Mouse (Mus musculus) R1 (cell line): ENCODE results near the gene Col7a1.

Experiments
- DNase-seq: peaks from one replicate; pipeline ENCODE4 v3.0.0-alpha.2; 2018; ENCODE audit warnings: low read depth, low spot score

Gene Col7a1

GRCm38 (mm10) chr9:108985710-108986109, 32.3 kb downstream of the Col7a1 start, which contains the start of gene Ucn2:
TSS of gene Ucn2 (plus strand) at chr9:108986010.
- no peak for DNase-seq

DNA sequence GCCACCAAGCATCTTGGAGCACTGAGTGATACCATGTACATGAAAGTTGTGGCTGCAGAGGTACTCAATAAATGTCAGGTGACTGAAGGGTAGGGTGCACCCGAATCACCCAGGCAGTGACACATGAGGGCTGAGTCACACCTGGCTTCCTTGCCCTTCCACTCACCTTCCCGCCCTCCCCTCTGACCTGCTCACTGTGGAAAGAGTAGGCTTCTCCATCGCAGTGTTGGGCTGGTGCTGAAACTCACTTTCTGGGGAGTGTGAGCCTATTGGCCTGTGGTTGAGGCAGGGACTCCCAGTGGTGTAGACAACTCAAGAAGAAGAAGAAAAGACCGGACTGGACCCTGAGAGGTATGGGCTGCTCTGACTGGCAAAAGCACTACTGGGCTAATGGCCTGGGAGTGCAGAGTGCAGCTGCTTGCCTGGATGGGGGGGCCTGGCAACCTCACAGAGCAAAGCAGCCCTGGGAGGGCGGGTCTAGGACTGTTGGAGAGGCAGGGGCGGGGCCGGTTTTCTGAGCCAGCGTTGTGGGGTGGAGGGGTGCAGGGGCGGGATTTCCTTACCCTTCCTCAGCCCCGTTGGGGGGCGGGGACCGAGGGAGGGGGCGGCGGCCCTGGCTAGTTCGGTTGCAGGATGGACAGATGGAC, 34.4 kb downstream of the Col7a1 start:
- peak; percentile 58 for DNase-seq

DNA sequence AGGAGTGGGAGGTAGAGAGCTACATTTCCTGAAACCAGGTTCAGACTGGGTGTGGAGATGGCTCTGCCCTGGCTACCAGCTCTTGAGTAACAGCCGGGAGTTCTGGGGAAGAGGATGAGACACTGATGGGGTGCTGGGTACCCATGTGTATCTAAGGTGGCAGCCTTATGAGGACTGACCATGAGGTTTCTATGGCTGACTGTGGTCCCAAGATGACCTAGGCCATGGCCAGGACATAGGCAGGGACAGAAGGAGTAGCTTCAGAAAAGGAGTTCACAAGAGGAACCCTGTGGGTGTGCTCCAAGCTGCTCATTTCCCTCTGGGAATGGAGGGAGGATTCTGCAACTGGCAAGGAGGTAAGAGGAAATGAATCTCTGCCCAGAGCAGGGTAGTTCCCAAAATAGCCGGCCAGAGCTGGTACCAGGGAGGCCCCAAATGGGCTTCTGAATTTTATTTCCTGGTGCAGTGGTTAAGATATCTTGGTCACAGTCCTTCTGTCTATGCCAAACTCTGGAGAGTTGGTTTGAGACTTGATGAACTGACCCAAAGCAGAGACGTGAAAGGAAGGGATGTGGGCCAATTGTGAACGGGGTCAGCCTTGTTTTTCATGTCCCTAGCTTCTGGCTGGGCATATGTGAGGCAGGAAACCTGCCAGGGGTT, 36.5 kb downstream of the Col7a1 start:
- no peak for DNase-seq

DNA sequence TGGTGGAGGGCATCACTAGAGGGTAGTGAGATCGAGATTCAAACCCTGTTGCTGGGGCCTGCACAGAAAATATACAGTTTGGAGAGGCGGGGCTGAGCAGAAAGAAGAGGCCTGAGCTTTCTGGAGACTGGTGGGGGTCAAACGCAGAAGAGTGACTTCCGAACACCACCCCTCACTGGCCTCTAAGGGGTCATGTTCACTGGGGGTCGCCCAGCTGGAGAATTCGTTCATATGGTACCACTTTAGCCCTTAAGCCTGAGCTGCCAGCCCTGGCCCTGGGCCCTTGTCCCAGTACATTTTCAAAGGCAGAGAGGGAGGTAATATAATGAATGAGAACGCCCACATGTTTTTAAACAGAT, 37.1 kb downstream of the Col7a1 start:
- no peak for DNase-seq

GRCm38 (mm10) chr9:108991428-108992084, 38.2 kb downstream of the Col7a1 start, which contains the start of gene Pfkfb4:
TSS of gene Pfkfb4 (plus strand) at chr9:108991778.
- peak; percentile 100 for DNase-seq

GRCm38 (mm10) chr9:108992085-108992469, 38.7 kb downstream of the Col7a1 start:
- no peak for DNase-seq

DNA sequence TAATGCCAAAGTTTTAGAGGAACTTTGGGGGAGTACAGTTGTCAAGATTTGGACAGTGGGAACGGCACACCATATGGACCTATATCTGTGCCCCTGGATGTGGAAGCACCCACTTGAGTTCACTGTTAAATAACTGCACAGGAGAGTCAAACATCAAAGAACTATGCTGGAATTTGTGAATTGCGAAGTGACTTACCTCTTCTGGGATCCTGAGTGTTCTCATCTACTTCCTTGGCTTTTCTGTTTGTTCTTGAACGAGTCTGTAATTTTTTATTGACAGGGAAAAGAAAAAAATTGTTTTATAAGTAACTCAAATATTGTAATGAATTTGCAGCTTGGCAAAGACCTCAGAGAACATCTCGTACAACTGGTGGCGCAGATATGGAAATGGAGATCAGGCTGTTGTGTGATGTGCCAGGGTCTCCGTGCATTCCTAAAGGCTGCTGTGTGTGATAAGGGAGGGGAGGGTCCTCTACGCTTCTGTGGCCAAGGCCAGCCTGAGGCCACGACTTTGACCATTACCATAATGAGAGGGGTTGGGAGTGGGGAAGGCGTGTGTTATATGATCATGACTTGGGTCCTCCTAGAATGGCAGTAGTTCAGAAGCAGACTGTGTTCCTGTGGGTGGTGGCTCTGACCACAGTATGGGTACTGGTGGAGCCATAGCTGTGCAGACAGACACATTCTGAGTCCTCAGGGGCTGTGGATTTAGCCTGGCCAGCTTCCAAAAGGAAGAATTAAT, 39.4 kb downstream of the Col7a1 start:
- no peak for DNase-seq

DNA sequence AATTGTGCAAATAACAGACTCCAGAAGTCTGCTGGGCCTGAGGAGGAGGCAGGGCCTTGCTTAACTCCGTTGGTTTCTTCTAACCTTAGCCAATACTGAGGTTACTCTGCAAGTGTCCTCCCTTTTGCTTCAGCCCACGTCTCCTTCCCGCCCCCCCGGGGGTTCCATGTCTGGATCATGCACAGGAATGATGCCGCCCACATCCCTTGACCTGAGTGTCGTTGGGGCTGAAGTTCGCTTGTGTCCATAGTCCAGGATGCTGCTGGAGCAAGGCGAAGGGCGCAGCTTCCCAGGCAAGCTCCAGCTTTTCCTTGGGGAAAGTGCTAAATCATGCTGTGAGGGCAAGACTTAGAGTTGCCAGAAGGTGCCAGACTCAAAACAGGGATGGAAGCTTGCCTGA, 43.0 kb downstream of the Col7a1 start:
- DNase-seq = no peak

DNA sequence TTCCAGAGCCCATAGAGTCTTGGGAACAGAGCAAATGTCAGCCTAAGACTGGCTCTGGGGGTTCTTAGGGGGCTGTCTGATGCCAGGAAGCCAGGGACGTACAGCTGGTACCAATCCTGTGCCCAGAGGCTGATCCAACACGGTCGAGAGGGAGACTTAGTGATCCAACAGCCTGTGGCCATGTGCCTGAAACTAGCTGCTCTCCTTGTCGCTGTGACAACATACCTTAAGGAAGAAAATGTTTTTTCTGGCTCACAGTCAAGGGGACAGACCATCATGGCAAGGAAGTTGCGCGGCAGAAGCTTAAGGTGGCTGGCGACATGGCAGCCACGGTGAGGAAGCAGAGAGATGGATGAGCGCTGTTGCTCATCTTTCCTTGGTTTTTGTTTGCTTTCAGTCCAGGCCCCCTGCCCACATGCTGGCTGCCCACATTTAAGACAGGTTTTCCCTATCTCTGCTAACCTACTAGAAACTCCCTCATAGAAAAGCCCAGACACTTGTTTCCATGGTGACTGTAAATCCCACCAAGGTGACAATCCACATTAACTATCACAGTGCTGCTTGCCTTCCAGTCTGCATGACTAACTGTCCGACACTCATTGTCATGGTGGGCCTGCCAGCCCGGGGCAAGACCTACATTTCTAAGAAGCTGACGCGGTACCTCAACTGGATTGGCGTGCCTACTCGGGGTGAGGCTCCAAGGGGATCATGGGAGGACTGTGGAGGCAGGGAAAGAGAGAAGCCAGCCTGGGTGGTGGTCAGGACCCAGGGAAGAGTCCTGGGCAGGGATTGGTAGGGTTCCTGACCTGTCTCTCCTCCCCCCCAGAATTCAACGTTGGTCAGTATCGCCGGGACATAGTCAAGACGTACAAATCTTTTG, 45.1 kb downstream of the Col7a1 start:
- DNase-seq = peak; percentile 35

DNA sequence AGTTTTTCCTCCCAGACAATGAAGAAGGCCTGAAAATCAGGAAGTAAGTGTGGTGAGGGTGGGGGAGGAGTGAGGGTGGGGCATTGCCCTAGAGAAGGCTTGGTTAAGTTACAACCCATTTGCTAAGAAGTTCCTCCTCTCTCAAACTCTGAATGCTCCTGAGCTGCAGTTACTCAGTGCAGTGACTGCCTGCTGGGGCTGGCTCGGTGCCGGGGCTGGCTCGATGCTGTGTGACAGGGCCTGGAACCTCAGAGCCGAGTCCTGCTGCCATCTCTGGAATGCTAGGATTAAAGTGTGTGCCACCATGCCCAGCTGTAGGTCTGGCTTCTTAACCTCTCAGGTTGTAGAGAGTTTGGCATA, 45.8 kb downstream of the Col7a1 start:
- DNase-seq = no peak

- DNase-seq = peak; percentile 83
Observed at GRCm38 (mm10) chr9:109000726-109001125, 47.3 kb downstream of the Col7a1 start.

GRCm38 (mm10) chr9:109003201-109003600, 49.8 kb downstream of the Col7a1 start:
- DNase-seq = peak; percentile 57

DNA sequence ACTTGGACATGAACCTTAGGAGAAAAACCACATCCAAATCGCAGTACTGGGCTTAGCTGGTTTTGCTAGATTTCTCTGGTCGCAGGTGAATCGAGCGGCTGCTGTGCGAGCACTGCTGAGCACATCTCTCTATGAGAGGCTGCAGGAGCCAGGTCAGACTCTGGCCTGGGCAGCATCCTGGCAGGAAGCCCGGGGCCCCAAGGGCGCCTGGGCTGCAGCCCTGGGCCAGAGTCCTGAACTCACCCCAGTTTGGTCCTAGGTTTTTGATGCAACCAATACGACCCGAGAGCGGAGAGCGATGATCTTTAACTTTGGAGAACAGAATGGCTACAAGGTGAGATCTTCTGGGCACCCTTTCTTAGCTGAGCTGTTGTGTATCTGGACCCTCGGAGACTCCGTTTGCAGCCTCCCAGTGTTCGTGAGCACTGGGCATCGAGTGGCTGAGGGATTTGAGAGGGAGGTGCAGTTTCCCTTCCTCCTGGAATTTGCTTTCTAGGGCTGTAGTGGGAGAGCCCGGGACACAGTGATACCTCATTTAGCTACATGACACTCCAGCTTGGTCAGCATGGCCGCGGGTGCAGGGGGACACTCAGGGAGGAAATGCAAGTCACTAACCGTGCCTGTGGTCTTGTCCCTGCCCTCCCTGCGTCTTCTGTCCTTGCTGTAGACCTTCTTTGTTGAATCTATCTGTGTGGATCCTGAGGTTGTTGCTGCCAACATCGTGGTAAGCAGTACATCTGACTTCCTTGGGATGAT, 53.8 kb downstream of the Col7a1 start:
- no peak for DNase-seq

DNA sequence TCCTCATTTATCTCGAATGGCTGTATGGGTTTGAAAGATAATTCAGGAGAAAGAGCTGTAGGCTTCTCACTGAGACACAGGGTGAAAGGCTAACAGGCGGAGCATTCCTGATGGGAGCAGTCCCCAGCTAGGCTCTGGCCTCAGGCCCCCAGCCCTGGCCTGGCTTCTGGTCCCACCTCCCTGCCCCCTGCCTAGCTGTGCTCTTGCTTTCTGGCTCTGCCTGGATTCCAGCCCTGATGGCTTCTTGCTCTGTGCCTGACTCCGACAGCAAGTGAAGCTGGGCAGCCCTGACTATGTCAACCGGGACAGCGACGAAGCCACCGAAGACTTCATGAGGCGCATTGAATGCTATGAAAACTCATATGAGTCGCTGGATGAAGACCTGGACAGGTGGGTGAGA, 54.7 kb downstream of the Col7a1 start:
- no peak for DNase-seq

DNA sequence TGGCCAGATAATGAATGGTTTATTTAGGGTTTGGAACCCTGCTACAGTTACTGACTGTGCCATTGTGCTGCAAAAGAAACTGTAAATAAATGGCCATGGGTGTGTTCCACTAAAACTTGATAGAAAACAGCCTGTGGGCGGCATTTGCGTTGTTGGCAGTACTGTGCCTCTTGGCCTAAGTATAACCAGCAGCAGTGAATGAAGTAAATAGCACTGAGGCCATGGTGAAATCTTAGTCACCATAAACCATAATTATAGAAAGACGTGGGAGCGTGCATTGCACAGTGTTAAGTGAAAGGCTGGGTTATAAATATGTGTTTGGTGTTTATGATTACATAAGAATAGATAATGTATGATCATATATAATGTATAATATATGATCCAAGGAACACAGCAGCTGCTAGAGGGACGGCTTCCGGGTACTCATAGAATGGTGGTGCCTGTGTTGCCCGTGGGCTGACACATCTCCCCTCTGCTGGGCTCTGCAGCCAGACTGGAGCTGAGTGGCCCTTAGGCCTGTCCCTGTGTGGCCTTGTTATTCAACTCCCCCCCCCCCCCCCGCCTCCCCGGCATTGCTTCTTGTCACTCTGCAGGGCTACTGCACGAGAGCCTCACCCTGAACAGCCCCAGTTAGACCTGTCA, 55.7 kb downstream of the Col7a1 start:
- DNase-seq = no peak

- peak; percentile 14 for DNase-seq
Observed at GRCm38 (mm10) chr9:109009636-109010315, 56.4 kb downstream of the Col7a1 start.

DNA sequence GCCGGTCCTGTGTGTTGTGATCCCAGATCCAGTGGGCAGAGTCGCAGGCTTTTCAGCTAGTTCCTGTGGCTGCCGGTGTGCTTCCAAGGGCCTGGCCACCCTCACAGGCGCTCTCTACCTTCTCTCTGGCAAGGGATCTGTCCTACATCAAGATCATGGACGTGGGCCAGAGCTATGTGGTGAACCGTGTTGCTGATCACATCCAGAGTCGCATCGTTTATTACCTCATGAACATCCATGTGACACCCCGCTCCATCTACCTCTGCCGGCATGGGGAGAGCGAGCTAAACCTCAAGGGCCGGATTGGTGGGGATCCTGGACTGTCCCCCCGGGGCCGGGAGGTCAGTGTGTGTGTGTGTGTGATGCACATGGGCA, 56.9 kb downstream of the Col7a1 start:
- DNase-seq = no peak

- DNase-seq = no peak
Observed at GRCm38 (mm10) chr9:109015397-109015796, 62.0 kb downstream of the Col7a1 start.

GRCm38 (mm10) chr9:109016973-109017604, 63.7 kb downstream of the Col7a1 start:
- DNase-seq = no peak
